Mouse (Mus musculus): ENCODE measurements around the gene Rfpl4b. TPM values are rescaled to one million over a fixed set of nuclear protein-coding genes. Genes with fewer than 3 reads are reported as not detected.
"Not testable (repeated sequence)": the region's sequence is repeated elsewhere in the genome, so short reads cannot be mapped to it uniquely, and the experiment has no call there.

The Rfpl4b gene
- total RNA-seq (2012; rRNA removed) (not detected in 2 replicates), total RNA-seq (2014; rRNA removed) (not detected in 2 replicates), polyA plus RNA-seq (2012; ENCODE audit: insufficient read length, low read depth) (not detected in 2 replicates)

DNA sequence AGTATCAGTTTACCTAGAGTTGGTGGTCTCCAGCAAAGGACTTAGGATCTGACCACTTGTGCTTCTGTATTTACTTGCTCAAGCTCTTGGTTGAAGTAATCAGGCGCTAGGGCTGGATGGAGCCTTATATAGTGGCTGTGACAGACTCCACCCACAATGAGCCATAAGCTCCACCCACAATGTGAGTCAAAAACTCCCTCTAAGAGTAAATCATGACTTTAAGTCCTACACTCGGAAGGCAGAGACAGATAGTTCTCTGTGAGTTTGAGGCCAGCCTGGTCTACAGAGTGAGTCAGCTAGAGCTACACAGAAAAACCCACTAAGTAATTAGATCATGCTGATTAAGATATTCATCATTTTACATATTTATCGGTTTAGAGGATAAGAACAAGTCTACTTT is at the start of gene Rfpl4b:
Gene Rfpl4b (minus strand): TSS at position 101 of the 400 bp plus-strand sequence.
- no peaks in the 10 kb centered on the region for H3K79me2 ChIP-seq (replicated peaks; ENCODE audit: control insufficient read depth, extremely low read depth, insufficient read depth, poor library complexity, severe bottlenecking)
- no peak within 1 kb of the TSS for H3K9ac ChIP-seq (ENCODE audit: insufficient read depth, low read depth)
- in situ Hi-C loops (cut with MboI; ENCODE audit: low pct_ligation_motif_present, low pct_unique_long_range_greater_than_20kb, low sequenced_read_pairs) (no loop called here), dilution Hi-C loops (cut with MboI; ENCODE audit: extremely low pct_ligation_motif_present, extremely low pct_unique_long_range_greater_than_20kb, low sequenced_read_pairs) (no loop called here)
- H3K4me1 ChIP-seq (ENCODE audit: control insufficient read depth in 1 of 2, insufficient read depth in 2 of 2), result no peaks in the 10 kb centered on the region
- H3K4me3 ChIP-seq (replicated peaks in 1 of 3; ENCODE audit: low read depth in 2 of 3, low read length in 2 of 3, poor library complexity in 1 of 3), result no peak within 1 kb of the TSS
- H3K4me2 ChIP-seq (ENCODE audit: insufficient read depth, low read depth, poor library complexity, severe bottlenecking), result no peak within 1 kb of the TSS
- no peak for DNase-seq (ENCODE audit: extremely low read depth)
- H3K27me3 ChIP-seq (replicated peaks), result no peaks in the 10 kb centered on the region
- H3K27ac ChIP-seq (ENCODE audit: insufficient read depth, low read depth), result no peak within 1 kb of the TSS
- H3K36me3 ChIP-seq (replicated peaks in 1 of 2; ENCODE audit: control insufficient read depth in 1 of 2, insufficient read depth in 1 of 2, low read length in 1 of 2), result no peaks in the 10 kb centered on the region
- no peaks in the 10 kb centered on the region for H3K9me3 ChIP-seq (replicated peaks; ENCODE audit: low read length)
- TF ChIP-seq MAX (IDR thresholded peaks at IDR 0.05; ENCODE audit: low read length) (no peak), ELF1 (IDR thresholded peaks at IDR 0.05; ENCODE audit: low read depth, low read length) (no peak), TCF12 (IDR thresholded peaks at IDR 0.05; ENCODE audit: low read depth, low read length) (no peak), USF1 (IDR thresholded peaks at IDR 0.05; ENCODE audit: low read depth, low read length) (no peak), ZMIZ1 (IDR thresholded peaks at IDR 0.05; ENCODE audit: low read depth, low read length) (no peak), CHD1 (IDR thresholded peaks at IDR 0.05; ENCODE audit: low read depth, low read length) (no peak), MXI1 (IDR thresholded peaks at IDR 0.05; ENCODE audit: low read depth, low read length) (no peak), USF2 (conservative IDR thresholded peaks at IDR 0.05; ENCODE audit: low read depth, low read length) (no peak), ZC3H11A (IDR thresholded peaks at IDR 0.05; ENCODE audit: low read depth, low read length) (no peak)

DNA sequence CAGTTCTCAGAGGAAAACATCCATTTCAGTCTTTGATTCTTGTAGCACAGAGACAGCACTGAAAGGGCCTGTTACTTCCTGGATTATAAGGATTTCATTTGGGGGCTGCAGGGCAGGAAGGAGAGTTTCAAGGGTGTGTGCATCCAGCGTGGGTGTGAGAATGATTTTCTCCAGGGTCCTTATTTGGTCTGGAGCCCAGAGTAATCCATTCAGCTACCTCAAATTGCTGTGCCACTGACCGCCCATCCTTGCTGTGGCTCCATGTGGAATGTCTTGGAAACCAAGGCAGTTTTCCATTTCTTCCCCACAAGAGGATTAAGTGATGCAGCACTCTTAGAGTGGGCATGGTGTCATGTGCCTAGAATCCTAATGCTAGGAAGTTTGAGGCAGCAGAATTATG is 33.6 kb upstream of the Rfpl4b start:
- Histone ChIP-seq H3K9me3 (replicated peaks; ENCODE audit: low read length) (no peaks in the 10 kb centered on the region), H3K36me3 (replicated peaks in 1 of 2; ENCODE audit: control insufficient read depth in 1 of 2, insufficient read depth in 1 of 2, low read length in 1 of 2) (no peaks in the 10 kb centered on the region), H3K4me3 (replicated peaks in 1 of 3; ENCODE audit: low read depth in 2 of 3, low read length in 2 of 3, poor library complexity in 1 of 3) (no peak overlapping the region), H3K79me2 (replicated peaks; ENCODE audit: control insufficient read depth, extremely low read depth, insufficient read depth, poor library complexity, severe bottlenecking) (no peaks in the 10 kb centered on the region), H3K27ac (ENCODE audit: insufficient read depth, low read depth) (no peak overlapping the region), H3K27me3 (replicated peaks) (no peaks in the 10 kb centered on the region), H3K9ac (ENCODE audit: insufficient read depth, low read depth) (no peak overlapping the region), H3K4me2 (ENCODE audit: insufficient read depth, low read depth, poor library complexity, severe bottlenecking) (no peak overlapping the region), H3K4me1 (ENCODE audit: control insufficient read depth in 1 of 2, insufficient read depth in 2 of 2) (no peaks in the 10 kb centered on the region)
- TF ChIP-seq USF2 (conservative IDR thresholded peaks at IDR 0.05; ENCODE audit: low read depth, low read length), result no peak
- TF ChIP-seq ZKSCAN1 (IDR thresholded peaks at IDR 0.05; ENCODE audit: borderline replicate concordance, low read depth, low read length), result no peak
- no peak for TF ChIP-seq TBP (conservative IDR thresholded peaks at IDR 0.05; ENCODE audit: low read depth, low read length)
- TF ChIP-seq IRF4 (IDR thresholded peaks at IDR 0.05; ENCODE audit: low read depth, low read length), result no peak
- no peak for TF ChIP-seq RCOR1 (conservative IDR thresholded peaks at IDR 0.05; ENCODE audit: low read depth, low read length)
- TF ChIP-seq CHD2 (IDR thresholded peaks at IDR 0.05; ENCODE audit: low read length), result no peak
- TF ChIP-seq SMC3 (IDR thresholded peaks at IDR 0.05; ENCODE audit: low read depth, low read length), result no peak
- dilution Hi-C loops (cut with MboI; ENCODE audit: extremely low pct_ligation_motif_present, extremely low pct_unique_long_range_greater_than_20kb, low sequenced_read_pairs), result no loop called here
- DNase-seq (ENCODE audit: extremely low read depth), result no peak
- in situ Hi-C loops (cut with MboI; ENCODE audit: low pct_ligation_motif_present, low pct_unique_long_range_greater_than_20kb, low sequenced_read_pairs), result loop anchor here (25.0 kb wide), 1 partner anchor 1843 kb away; no protein-coding TSS in a partner anchor

DNA sequence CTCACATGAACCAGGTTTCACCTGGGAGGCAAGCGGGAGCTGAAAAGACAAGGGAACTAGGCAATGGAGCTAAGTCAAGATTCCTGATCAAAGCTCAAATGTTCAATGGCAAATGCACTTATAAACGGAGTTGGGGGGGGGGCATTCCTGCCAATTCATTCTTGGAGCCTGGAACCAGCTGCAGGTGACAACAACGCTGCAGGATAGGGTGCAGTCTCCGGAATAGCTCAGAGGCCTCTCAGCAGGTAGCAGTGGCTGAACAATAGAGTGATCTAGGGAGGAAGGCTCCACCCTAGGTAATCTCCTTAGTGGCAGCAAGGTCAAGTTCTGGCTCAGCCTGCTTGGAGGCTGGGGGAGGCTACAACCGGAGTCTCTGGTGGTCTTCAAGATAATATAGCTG is 28.4 kb upstream of the Rfpl4b start:
- H3K9me3 ChIP-seq (replicated peaks; ENCODE audit: low read length); dilution Hi-C loops (cut with MboI; ENCODE audit: extremely low pct_ligation_motif_present, extremely low pct_unique_long_range_greater_than_20kb, low sequenced_read_pairs); H3K4me3 ChIP-seq (replicated peaks in 1 of 3; ENCODE audit: low read depth in 2 of 3, low read length in 2 of 3, poor library complexity in 1 of 3); H3K27ac ChIP-seq (ENCODE audit: insufficient read depth, low read depth); H3K79me2 ChIP-seq (replicated peaks; ENCODE audit: control insufficient read depth, extremely low read depth, insufficient read depth, poor library complexity, severe bottlenecking); H3K9ac ChIP-seq (ENCODE audit: insufficient read depth, low read depth); DNase-seq (ENCODE audit: extremely low read depth); H3K27me3 ChIP-seq (replicated peaks); H3K4me1 ChIP-seq (ENCODE audit: control insufficient read depth in 1 of 2, insufficient read depth in 2 of 2); H3K4me2 ChIP-seq (ENCODE audit: insufficient read depth, low read depth, poor library complexity, severe bottlenecking); H3K36me3 ChIP-seq (replicated peaks in 1 of 2; ENCODE audit: control insufficient read depth in 1 of 2, insufficient read depth in 1 of 2, low read length in 1 of 2): not testable (repeated sequence)
- in situ Hi-C loops (cut with MboI; ENCODE audit: low pct_ligation_motif_present, low pct_unique_long_range_greater_than_20kb, low sequenced_read_pairs), result loop anchor here (25.0 kb wide), 1 partner anchor 1838 kb away; no protein-coding TSS in a partner anchor

Measured in CH12.LX (cell line).